Mouse (Mus musculus) MEL (cell line): Measurements from ENCODE around the gene Rpa1. TPM values are rescaled to one million over a fixed set of nuclear protein-coding genes. Genes with fewer than 3 reads are reported as not detected.

Source experiments
- DNase-seq: peaks from one replicate; pipeline ENCODE4 v3.0.0; 2011; ENCODE audit warnings: low read depth, low spot score
- H3K27ac ChIP-seq: 2 replicates; pipeline ENCODE4 v1.5.1; 2012; ENCODE audit warnings: low read depth, mild to moderate bottlenecking, control low read depth, low read length, moderate library complexity; ENCODE audit not compliant: control insufficient read depth
- H3K27me3 ChIP-seq, 2 experiments: fragments of 150-350 bp in 1 of 2; sonication (generic) in 1 of 2; 2 replicates each; pipeline ENCODE4 v1.6.1; 2012; ENCODE audit warnings: low read length in 2 of 2, mild to moderate bottlenecking in 2 of 2, improper control_type of control experiment in 1 of 2, moderate library complexity in 1 of 2; ENCODE audit not compliant: insufficient read depth in 2 of 2, control insufficient read depth in 1 of 2
- H3K36me3 ChIP-seq, 2 experiments: 2 replicates each; pipeline ENCODE4 v1.6.1; 2012 to 2014; ENCODE audit warnings: low read length in 2 of 2, improper control_type of control experiment in 1 of 2, inconsistent platforms in 1 of 2, mild to moderate bottlenecking in 1 of 2; ENCODE audit not compliant: insufficient read depth in 2 of 2, control insufficient read depth in 1 of 2
- H3K4me1 ChIP-seq, 2 experiments: fragments of 150-350 bp in 1 of 2; sonication (generic) in 1 of 2; 2 replicates each; pipeline ENCODE4 v1.6.1; 2012; ENCODE audit warnings: low read length in 2 of 2, improper control_type of control experiment in 1 of 2, mild to moderate bottlenecking in 1 of 2; ENCODE audit not compliant: insufficient read depth in 2 of 2, control insufficient read depth in 1 of 2
- H3K4me3 ChIP-seq, 2 experiments: fragments of 150-350 bp in 1 of 2; sonication (generic) in 1 of 2; 2 replicates each; pipeline ENCODE4 v1.5.1; 2012; ENCODE audit warnings: low read depth in 2 of 2, low read length in 2 of 2, mild to moderate bottlenecking in 2 of 2, moderate library complexity in 2 of 2, control low read depth in 1 of 2, improper control_type of control experiment in 1 of 2; ENCODE audit not compliant: control insufficient read depth in 1 of 2, insufficient read depth in 1 of 2
- H3K79me2 ChIP-seq: 2 replicates; pipeline ENCODE4 v1.6.1; 2012; ENCODE audit warnings: mild to moderate bottlenecking, low read length, moderate library complexity; ENCODE audit not compliant: control insufficient read depth, poor library complexity, insufficient read depth
- H3K9ac ChIP-seq: 2 replicates; pipeline ENCODE4 v1.6.1; 2012; ENCODE audit warnings: low read depth, mild to moderate bottlenecking, control low read depth, low read length, moderate library complexity; ENCODE audit not compliant: control insufficient read depth, poor library complexity, severe bottlenecking
- H3K9me3 ChIP-seq: fragments of 150-350 bp; sonication (generic); replicated peaks from 2 replicates; pipeline ENCODE4 v1.6.1; 2012; ENCODE audit warnings: mild to moderate bottlenecking, low read length, improper control_type of control experiment, moderate library complexity; ENCODE audit not compliant: insufficient read depth
- BHLHE40 ChIP-seq: IDR thresholded peaks from 2 replicates; pipeline ENCODE4 v1.6.1; 2012; ENCODE audit warnings: low read depth, mild to moderate bottlenecking, inconsistent platforms, low read length, improper control_type of control experiment, borderline replicate concordance
- CHD1 ChIP-seq: IDR thresholded peaks from 2 replicates; pipeline ENCODE4 v1.6.1; 2012; ENCODE audit warnings: low read depth, mild to moderate bottlenecking, inconsistent platforms, low read length, improper control_type of control experiment
- CHD2 ChIP-seq: IDR thresholded peaks from 2 replicates; pipeline ENCODE4 v1.6.1; 2011; ENCODE audit warnings: low read length, improper control_type of control experiment
- CTCF ChIP-seq, 3 experiments: IDR thresholded peaks in 2 of 3; conservative IDR thresholded peaks in 1 of 3; 2 replicates each; pipeline ENCODE4 v1.5.1; 2011 to 2012; ENCODE audit warnings: low read length in 3 of 3, low read depth in 2 of 3, mild to moderate bottlenecking in 2 of 3, improper control_type of control experiment in 1 of 3, inconsistent platforms in 1 of 3, mixed read lengths in 1 of 3, moderate library complexity in 1 of 3; ENCODE audit not compliant: control insufficient read depth in 1 of 3, insufficient read depth in 1 of 3, poor library complexity in 1 of 3, severe bottlenecking in 1 of 3
- EP300 ChIP-seq, 2 experiments: IDR thresholded peaks; 2 replicates each; pipeline ENCODE4 v1.6.1; 2011; ENCODE audit warnings: improper control_type of control experiment in 2 of 2, low read length in 2 of 2, low read depth in 1 of 2, mild to moderate bottlenecking in 1 of 2
- ETS1 ChIP-seq: IDR thresholded peaks from 2 replicates; pipeline ENCODE4 v1.6.1; 2012; ENCODE audit warnings: low read depth, mild to moderate bottlenecking, inconsistent platforms, low read length, improper control_type of control experiment, moderate library complexity
- MAX ChIP-seq: IDR thresholded peaks from 2 replicates; pipeline ENCODE4 v1.6.1; 2011; ENCODE audit warnings: low read length, improper control_type of control experiment
- MXI1 ChIP-seq: IDR thresholded peaks from 2 replicates; pipeline ENCODE4 v1.6.1; 2011; ENCODE audit warnings: mild to moderate bottlenecking, low read depth, low read length, improper control_type of control experiment
- MYC ChIP-seq: IDR thresholded peaks from 2 replicates; pipeline ENCODE4 v1.6.1; 2011; ENCODE audit warnings: low read depth, mild to moderate bottlenecking, low read length, improper control_type of control experiment, moderate library complexity
- NELFE ChIP-seq: IDR thresholded peaks from 2 replicates; pipeline ENCODE4 v1.6.1; 2011; ENCODE audit warnings: low read depth, low read length, improper control_type of control experiment
- RAD21 ChIP-seq: IDR thresholded peaks from 2 replicates; pipeline ENCODE4 v1.6.1; 2011; ENCODE audit warnings: mild to moderate bottlenecking, low read depth, low read length, improper control_type of control experiment
- RCOR1 ChIP-seq: IDR thresholded peaks from 2 replicates; pipeline ENCODE4 v1.6.1; 2012; ENCODE audit warnings: low read depth, mild to moderate bottlenecking, inconsistent platforms, low read length, improper control_type of control experiment
- SIN3A ChIP-seq: IDR thresholded peaks from 2 replicates; pipeline ENCODE4 v1.6.1; 2012; ENCODE audit warnings: low read length, improper control_type of control experiment, inconsistent platforms
- SMC3 ChIP-seq: IDR thresholded peaks from 2 replicates; pipeline ENCODE4 v1.6.1; 2011; ENCODE audit warnings: low read depth, low read length, improper control_type of control experiment
- TAL1 ChIP-seq: IDR thresholded peaks from 2 replicates; pipeline ENCODE4 v1.6.1; 2012; ENCODE audit warnings: mild to moderate bottlenecking, inconsistent platforms, low read length, moderate library complexity, mixed read lengths
- TBP ChIP-seq: IDR thresholded peaks from 2 replicates; pipeline ENCODE4 v1.8.0; 2011; ENCODE audit warnings: low read depth, low read length, improper control_type of control experiment
- UBTF ChIP-seq: IDR thresholded peaks from 2 replicates; pipeline ENCODE4 v1.6.1; 2012; ENCODE audit warnings: low read depth, mild to moderate bottlenecking, inconsistent platforms, low read length, improper control_type of control experiment, moderate library complexity, borderline replicate concordance; ENCODE audit not compliant: insufficient read depth
- ZC3H11A ChIP-seq: IDR thresholded peaks from 2 replicates; pipeline ENCODE4 v1.6.1; 2012; ENCODE audit warnings: low read depth, mild to moderate bottlenecking, inconsistent platforms, low read length, improper control_type of control experiment
- ZKSCAN1 ChIP-seq: IDR thresholded peaks from 2 replicates; pipeline ENCODE4 v1.6.1; 2012; ENCODE audit warnings: low read depth, mild to moderate bottlenecking, inconsistent platforms, low read length, improper control_type of control experiment, moderate library complexity
- ZMIZ1 ChIP-seq: IDR thresholded peaks from 2 replicates; pipeline ENCODE4 v1.6.1; 2012; ENCODE audit warnings: low read depth, mild to moderate bottlenecking, inconsistent platforms, low read length, improper control_type of control experiment, moderate library complexity
- ZNF384 ChIP-seq: IDR thresholded peaks from 2 replicates; pipeline ENCODE4 v1.6.1; 2012; ENCODE audit warnings: low read depth, mild to moderate bottlenecking, inconsistent platforms, low read length, improper control_type of control experiment
- polyA plus RNA-seq, 2 experiments: library from polyadenylated mRNA; stranded (reverse) in 1 of 2; unstranded in 1 of 2; fragments of >175 nt in 1 of 2; fragments of >200 nt in 1 of 2; gene quantifications; 2 replicates each; pipeline versions ENCODE4 v1.2.1 to v1.2.4; 2012; ENCODE audit warnings: low replicate concordance in 2 of 2, low read depth in 1 of 2; ENCODE audit not compliant: insufficient read length in 2 of 2, insufficient read depth in 1 of 2, missing spikeins in 1 of 2
- total RNA-seq: library from RNA; depleted of rRNA; stranded (reverse); fragments of 300-350 nt; gene quantifications from 2 replicates; pipeline ENCODE4 v1.2.3, GENCODE M21; 2012

Rpa1 gene
- total and polyA plus RNA-seq, 3 experiments, result 179 to 481 (median 242) TPM

DNA sequence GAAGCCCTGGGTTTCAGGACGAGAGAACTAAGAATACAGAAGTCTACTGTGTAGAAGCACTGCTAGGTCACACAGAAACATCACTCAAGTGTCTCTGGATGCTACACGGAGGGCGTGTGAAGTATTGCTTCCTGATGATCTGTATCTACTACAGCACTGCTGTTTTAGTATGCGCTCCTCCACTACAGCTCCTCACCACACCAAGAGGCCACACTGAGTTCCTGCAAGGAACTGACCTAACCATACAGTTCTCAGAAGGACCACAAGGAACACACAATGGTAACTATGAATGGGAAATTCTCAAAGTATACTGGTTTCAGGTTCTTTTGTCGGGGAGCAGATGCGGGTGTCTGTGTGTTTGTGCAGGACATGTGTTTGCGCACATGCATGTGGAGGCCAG lies 10.9 kb downstream of the Rpa1 start:
- Histone ChIP-seq H3K36me3 (peaks cover 7 to 50% of the 10 kb centered on the region in 2 experiments), H3K27ac (no peak overlapping the region), H3K4me3 (no peak overlapping the region), H3K79me2 (peaks cover 2% of the 10 kb centered on the region; the same call in 1 of the 2 replicates), H3K4me1 (0 out of 4 replicates have a peak, but pooled peaks cover 0 to 2% of the 10 kb centered on the region in 2 experiments), H3K27me3 (no peaks in the 10 kb centered on the region), H3K9me3 (no peaks in the 10 kb centered on the region), H3K9ac (no peak overlapping the region)
- DNase-seq, result no peak
- TF ChIP-seq ZNF384 (no peak), UBTF (no peak), MYC (no peak), ZC3H11A (no peak), NELFE (no peak), CTCF (IDR thresholded peaks at IDR 0.05 in 2 of 3, conservative IDR thresholded peaks at IDR 0.05 in 1 of 3; ENCODE audit: control insufficient read depth in 1 of 3, insufficient read depth in 1 of 3, low read depth in 2 of 3, low read length in 3 of 3, poor library complexity in 1 of 3, severe bottlenecking in 1 of 3) (no peak), MAX (no peak), SMC3 (no peak), CHD2 (no peak), EP300 (IDR thresholded peaks at IDR 0.05; ENCODE audit: low read depth in 1 of 2, low read length in 2 of 2) (no peak), MXI1 (no peak), BHLHE40 (no peak)

DNA sequence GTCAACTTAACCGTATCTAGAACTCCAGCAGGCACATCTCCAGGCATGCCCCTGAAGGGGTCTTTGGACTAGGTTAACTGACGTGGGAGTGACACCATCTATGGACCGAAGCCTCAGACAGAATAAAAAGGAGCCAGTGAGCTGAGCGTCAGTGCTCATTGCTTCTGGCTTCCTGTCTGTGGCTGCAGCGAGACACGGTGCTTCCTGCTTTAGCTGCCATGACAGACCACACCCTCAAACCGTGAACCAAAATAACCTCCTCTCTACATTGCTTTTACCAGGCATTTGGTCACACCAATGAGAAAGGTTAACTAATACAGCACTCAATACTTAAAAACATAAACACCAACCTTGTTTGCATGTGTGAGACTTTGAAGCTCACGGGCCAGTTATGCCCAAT lies 11.4 kb downstream of the Rpa1 start:
- DNase-seq, result no peak
- no peak for TF ChIP-seq ETS1
- TF ChIP-seq ZMIZ1, result no peak
- TF ChIP-seq NELFE, result no peak
- no peak for TF ChIP-seq RAD21
- no peak for TF ChIP-seq ZKSCAN1
- TF ChIP-seq CHD1, result no peak
- TF ChIP-seq TAL1, result no peak
- TF ChIP-seq TBP, result no peak
- TF ChIP-seq MAX, result no peak
- no peak for TF ChIP-seq SIN3A
- no peak for TF ChIP-seq RCOR1
- Histone ChIP-seq H3K9ac (no peak overlapping the region), H3K9me3 (no peaks in the 10 kb centered on the region), H3K27ac (no peak overlapping the region), H3K27me3 (no peaks in the 10 kb centered on the region), H3K4me1 (0 out of 4 replicates have a peak, but pooled peaks cover 0 to 2% of the 10 kb centered on the region in 2 experiments), H3K36me3 (peaks cover 7 to 45% of the 10 kb centered on the region in 2 experiments), H3K4me3 (no peak overlapping the region), H3K79me2 (peaks cover 2% of the 10 kb centered on the region; the same call in 1 of the 2 replicates)
